Mouse (Mus musculus) hindbrain, embryonic 11.5 days (tissue): Measurements from ENCODE around the gene Atp6ap1. TPM values are rescaled to one million over a fixed set of nuclear protein-coding genes. Genes with fewer than 3 reads are reported as not detected.

Experiments
- ATAC-seq: fragments of 200-750 bp; cut with Nextera tagmentation; 2 replicates; pipeline ENCODE4 v1.8.0; 2017; ENCODE audit warnings: mild to moderate bottlenecking, moderate TSS enrichment, moderate library complexity; ENCODE audit not compliant: low FRiP score
- DNase-seq: peaks from one replicate; pipeline ENCODE4 v3.0.0-alpha.2; 2015; ENCODE audit warnings: low spot score
- H3K27ac ChIP-seq: fragments of 300-500 bp; sonication (generic); 2 replicates; pipeline ENCODE4 v1.5.1; 2014; ENCODE audit warnings: mild to moderate bottlenecking, low read depth, low read length
- H3K27me3 ChIP-seq: fragments of 300-500 bp; sonication (generic); 2 replicates; pipeline ENCODE4 v1.6.1; 2014; ENCODE audit warnings: mild to moderate bottlenecking, low read length, moderate library complexity, mixed read lengths; ENCODE audit not compliant: control insufficient read depth, insufficient read depth
- H3K36me3 ChIP-seq: fragments of 300-500 bp; sonication (generic); 2 replicates; pipeline ENCODE4 v1.6.1; 2014; ENCODE audit warnings: mild to moderate bottlenecking, low read length, moderate library complexity, mixed read lengths; ENCODE audit not compliant: control insufficient read depth, insufficient read depth
- H3K4me1 ChIP-seq: fragments of 300-500 bp; sonication (generic); replicated peaks from 2 replicates; pipeline ENCODE4 v1.6.1; 2014; ENCODE audit warnings: low read length, mixed read lengths; ENCODE audit not compliant: control insufficient read depth, insufficient read depth
- H3K4me2 ChIP-seq: fragments of 300-500 bp; sonication (generic); replicated peaks from 2 replicates; pipeline ENCODE4 v1.6.1; 2014; ENCODE audit warnings: mild to moderate bottlenecking, low read depth, low read length
- H3K4me3 ChIP-seq: fragments of 300-500 bp; sonication (generic); 2 replicates; pipeline ENCODE4 v1.5.1; 2014; ENCODE audit warnings: low read depth, low read length
- H3K9ac ChIP-seq: fragments of 300-500 bp; sonication (generic); 2 replicates; pipeline ENCODE4 v1.6.1; 2014; ENCODE audit warnings: low read depth, low read length
- H3K9me3 ChIP-seq: fragments of 300-500 bp; sonication (generic); 2 replicates; pipeline ENCODE4 v1.6.1; 2016; ENCODE audit warnings: low read length; ENCODE audit not compliant: control insufficient read depth
- WGBS: fragments of 180-500 bp; shearing (Covaris S2); extraction: QIAGEN DNeasy Blood & Tissue Kit; methylation state at CpG from one replicate; pipeline ENCODE4 v1.1.7; 2014; 5-methylcytosine and 5-hydroxymethylcytosine counted together
- polyA plus RNA-seq: library from polyadenylated mRNA; unstranded; fragments of >200 nt; fragmentation: Nextera tagmentation; extraction: Ambion mirVana; gene quantifications from 2 replicates; pipeline ENCODE4 v1.2.1, GENCODE M21; 2014

Gene Atp6ap1
- polyA plus RNA-seq = 91.7 and 121 TPM in 2 replicates

DNA sequence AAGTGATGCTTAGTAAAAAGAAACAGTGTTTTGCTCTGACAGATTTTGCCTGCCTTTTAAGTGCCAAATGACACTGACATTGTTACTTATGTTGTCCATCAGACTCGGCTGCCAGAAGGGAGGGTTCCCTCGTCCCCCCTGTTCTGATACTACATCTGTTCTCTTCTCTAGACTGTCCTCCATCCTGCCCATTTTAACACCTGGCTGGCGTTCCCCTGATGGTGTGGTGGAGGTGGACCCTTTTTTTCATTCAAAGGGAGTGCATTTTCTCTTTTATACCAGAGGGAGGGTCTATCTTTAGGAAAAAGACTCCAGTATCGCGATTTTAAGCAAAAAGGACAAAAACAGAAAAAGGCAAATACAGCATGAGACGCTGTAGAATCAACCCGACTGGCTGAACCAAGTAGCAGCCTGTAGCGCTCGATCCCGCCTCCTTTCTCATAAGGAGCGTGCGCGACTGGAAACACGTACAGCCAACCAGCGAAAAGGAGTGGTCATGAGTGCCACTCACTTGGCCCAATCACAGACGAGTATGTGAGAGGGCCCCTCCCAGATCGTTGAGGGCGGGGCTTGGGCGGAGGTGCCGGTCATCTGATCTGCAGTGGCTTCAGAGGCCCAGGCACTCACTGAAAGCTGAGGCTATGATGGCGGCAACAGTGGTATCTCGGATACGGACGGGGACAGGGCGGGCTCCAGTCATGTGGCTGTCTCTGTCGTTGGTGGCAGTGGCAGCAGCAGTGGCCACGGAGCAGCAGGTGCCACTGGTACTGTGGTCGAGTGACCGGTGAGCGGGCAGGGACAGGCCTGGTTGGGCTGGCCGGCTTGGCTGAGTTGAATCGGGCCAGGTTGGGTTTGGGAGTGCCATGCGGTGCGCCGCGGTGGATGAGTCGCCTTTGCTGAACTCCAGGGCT, at the start of gene Atp6ap1:
TSS of gene Atp6ap1 (plus strand) at position 560 of the 911 bp plus-strand sequence.
- Histone ChIP-seq H3K4me2 (peak within 1 kb of the TSS; percentile 55), H3K9me3 (no peaks in the 10 kb centered on the region), H3K4me3 (peak within 1 kb of the TSS; percentile 61), H3K27me3 (no peaks in the 10 kb centered on the region), H3K27ac (0 out of 2 replicates have a peak within 1 kb of the TSS, but pooled peaks have one; percentile 42), H3K9ac (peak within 1 kb of the TSS; percentile 62), H3K4me1 (no peaks in the 10 kb centered on the region), H3K36me3 (no peaks in the 10 kb centered on the region)
- peak; percentile 99 for ATAC-seq
- peak; percentile 88 for DNase-seq
- WGBS = 12% methylated on average over 34 of the region's 37 CpGs

DNA sequence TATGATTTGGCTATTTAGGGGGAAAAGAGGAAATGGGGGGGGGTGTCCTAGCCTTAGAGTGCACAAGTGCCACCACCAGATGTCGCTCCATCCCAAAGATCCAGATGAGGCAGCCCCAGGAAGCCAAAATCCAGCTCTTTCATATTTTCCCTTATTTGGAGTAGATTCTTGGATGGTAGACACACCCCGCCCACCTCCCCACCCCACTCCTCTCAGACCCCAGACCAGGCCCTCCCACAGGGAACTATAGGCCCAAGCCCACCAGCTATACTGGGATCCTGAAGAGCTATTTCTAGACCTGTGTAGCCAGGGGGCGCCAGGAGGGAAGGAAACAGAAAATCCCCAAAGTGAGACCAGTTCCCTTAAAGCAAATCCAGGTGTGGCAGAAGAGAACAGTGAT, 48.2 kb upstream of the Atp6ap1 start:
- peak; percentile 73 for DNase-seq
- ATAC-seq = no peak

GRCm38 (mm10) chrX:74249615-74250014, 47.3 kb upstream of the Atp6ap1 start, which contains the start of gene Flna:
Flna (minus strand) TSS chrX:74249820.
- H3K9ac ChIP-seq = peak within 1 kb of the TSS; percentile 65
- no peaks in the 10 kb centered on the region for H3K36me3 ChIP-seq
- no peaks in the 10 kb centered on the region for H3K4me1 ChIP-seq
- no peaks in the 10 kb centered on the region for H3K27me3 ChIP-seq
- 9% methylated on average over 28 of the region's 38 CpGs for WGBS
- ATAC-seq (no peak), DNase-seq (peak; percentile 65)
- peak within 1 kb of the TSS; percentile 62 for H3K4me2 ChIP-seq
- peak within 1 kb of the TSS; percentile 36 for H3K4me3 ChIP-seq
- H3K27ac ChIP-seq = no peak within 1 kb of the TSS
- H3K9me3 ChIP-seq = no peaks in the 10 kb centered on the region

More for the DNA sequence above, 48.2 kb upstream of the Atp6ap1 start:
- no peaks in the 10 kb centered on the region for H3K36me3 ChIP-seq
- H3K4me1 ChIP-seq = no peaks in the 10 kb centered on the region
- H3K27me3 ChIP-seq = no peaks in the 10 kb centered on the region
- H3K27ac ChIP-seq = no peak overlapping the region
- 13% methylated on average over 3 of the region's 3 CpGs for WGBS
- no peak overlapping the region for H3K4me2 ChIP-seq
- H3K9ac ChIP-seq = no peak overlapping the region
- H3K4me3 ChIP-seq = no peak overlapping the region
- H3K9me3 ChIP-seq = no peaks in the 10 kb centered on the region

DNA sequence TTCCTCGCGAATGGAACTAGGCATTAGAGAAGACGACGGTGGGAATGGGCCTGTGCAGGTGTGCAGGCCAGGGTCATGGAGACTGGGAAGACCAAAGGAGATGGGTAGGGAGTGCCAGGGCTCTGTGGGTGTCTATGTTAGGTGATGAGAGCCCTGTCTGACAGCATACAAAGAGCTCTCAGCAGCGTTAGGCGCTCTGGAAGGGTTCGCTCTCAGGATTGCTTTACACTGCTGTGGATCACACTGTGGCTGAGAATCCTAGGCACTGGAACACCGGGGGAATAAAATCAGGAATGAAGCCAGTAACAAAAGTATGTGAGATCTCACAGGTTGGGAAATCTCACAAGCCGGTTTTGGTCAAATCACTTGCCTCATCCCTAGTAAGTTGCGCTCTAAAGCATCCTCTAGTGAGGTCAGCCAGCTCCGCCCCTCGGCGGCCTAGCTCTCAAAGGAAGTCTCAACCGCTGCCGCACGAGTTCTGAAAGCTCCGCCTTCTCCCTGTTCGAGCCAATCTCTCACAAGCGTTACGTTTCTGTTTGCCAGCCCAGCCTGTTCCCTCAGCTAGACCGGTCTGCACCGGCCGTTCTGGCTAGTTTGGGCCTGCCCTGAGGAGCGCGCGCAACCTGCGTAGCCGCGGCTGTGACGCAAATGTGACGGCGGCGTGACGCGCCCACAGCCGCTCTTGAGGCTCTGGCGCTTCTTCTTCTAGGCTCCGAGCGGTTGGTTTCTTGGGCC, 42.6 kb upstream of the Atp6ap1 start, which contains the start of gene Emd:
TSS of gene Emd (plus strand) at position 535 of the 735 bp plus-strand sequence.
- peak within 1 kb of the TSS; percentile 60 for H3K4me2 ChIP-seq
- no peaks in the 10 kb centered on the region for H3K9me3 ChIP-seq
- no peaks in the 10 kb centered on the region for H3K36me3 ChIP-seq
- H3K27ac ChIP-seq = peak within 1 kb of the TSS; percentile 82
- H3K4me1 ChIP-seq = no peaks in the 10 kb centered on the region
- no peaks in the 10 kb centered on the region for H3K27me3 ChIP-seq
- peak; percentile 98 for ATAC-seq
- H3K9ac ChIP-seq = peak within 1 kb of the TSS; percentile 64
- H3K4me3 ChIP-seq = peak within 1 kb of the TSS; percentile 55
- 24% methylated on average over 38 of the region's 39 CpGs for WGBS
- DNase-seq = peak; percentile 86

DNA sequence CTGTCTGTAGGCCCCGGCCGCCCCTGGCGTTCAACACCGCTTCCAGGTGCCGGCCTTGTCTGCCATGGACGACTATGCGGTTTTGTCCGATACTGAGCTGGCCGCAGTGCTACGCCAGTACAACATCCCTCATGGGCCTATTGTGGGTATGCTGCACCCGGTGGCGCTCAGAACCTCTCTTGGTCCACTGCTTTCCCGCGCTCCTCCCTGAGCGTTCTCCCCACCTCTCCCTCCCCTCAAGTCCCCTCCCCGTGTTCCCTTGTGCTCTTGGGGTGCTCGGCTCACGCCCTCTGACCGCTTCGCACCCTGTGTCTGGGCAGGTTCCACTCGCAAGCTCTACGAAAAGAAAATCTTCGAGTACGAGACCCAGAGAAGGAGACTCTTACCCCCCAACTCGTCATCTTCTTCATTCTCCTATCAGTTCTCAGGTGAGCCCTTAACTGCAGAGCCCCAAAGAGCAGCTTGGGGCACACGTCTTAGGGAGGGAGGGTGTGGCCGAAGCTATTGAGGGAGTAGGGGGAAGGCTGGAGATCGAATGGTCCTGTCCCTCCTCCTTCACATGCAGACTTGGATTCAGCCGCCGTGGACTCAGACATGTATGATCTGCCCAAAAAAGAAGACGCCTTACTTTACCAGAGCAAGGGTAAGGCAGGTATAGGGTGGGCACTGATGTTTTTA, 41.9 kb upstream of the Atp6ap1 start:
- ATAC-seq = peak; percentile 76
- 18% methylated on average over 31 of the region's 31 CpGs for WGBS
- peak; percentile 12 for DNase-seq

DNA sequence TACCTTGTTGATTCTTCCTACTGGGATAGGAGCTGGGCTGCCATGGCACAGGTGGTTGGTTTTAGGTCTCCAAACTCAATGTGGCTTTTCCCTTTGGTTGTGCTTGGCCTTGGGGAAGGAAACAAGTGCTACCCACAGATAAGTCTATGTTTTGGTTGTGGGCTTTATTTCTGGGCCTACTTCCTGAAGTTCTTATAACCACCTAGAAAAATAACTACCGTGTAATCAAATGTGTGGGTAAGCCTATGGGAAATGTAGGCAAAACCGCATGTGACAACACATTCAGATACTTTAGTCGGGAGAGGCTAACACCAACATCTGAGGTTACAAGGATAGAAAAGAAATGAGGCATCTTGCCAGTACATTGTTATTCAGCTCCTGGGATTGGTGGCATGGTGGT, 39.2 kb upstream of the Atp6ap1 start:
- 94% methylated on average over 3 of the region's 3 CpGs for WGBS
- no peak for DNase-seq

More for the DNA sequence above, 41.9 kb upstream of the Atp6ap1 start:
- Histone ChIP-seq H3K4me1 (no peaks in the 10 kb centered on the region), H3K36me3 (no peaks in the 10 kb centered on the region), H3K4me2 (peak overlapping the region; percentile 60), H3K27me3 (no peaks in the 10 kb centered on the region), H3K27ac (peak overlapping the region; percentile 82), H3K9ac (peak overlapping the region; percentile 64), H3K4me3 (peak overlapping the region; percentile 55), H3K9me3 (no peaks in the 10 kb centered on the region)

DNA sequence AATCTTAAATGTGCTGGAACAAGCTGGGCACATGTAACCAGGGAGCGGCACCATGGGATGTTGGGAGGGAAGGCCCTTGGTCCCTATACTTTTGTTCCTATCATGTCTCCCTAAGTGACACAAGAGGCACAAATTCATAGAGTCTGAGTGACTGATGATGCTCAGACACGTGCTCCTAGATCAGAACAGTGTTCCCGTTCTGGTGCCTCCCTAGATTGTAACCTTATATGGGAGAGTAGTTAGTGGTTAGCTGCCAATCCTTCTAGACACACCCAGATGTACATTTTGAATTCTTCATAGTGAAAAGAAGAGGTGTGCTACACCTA, 27.2 kb upstream of the Atp6ap1 start:
- Histone ChIP-seq H3K4me1 (no peaks in the 10 kb centered on the region), H3K9me3 (no peaks in the 10 kb centered on the region), H3K27ac (peak overlapping the region; percentile 90), H3K4me2 (peak overlapping the region; percentile 19), H3K36me3 (no peaks in the 10 kb centered on the region), H3K4me3 (peak overlapping the region; percentile 54), H3K27me3 (no peaks in the 10 kb centered on the region), H3K9ac (peak overlapping the region; percentile 66)
- 29% methylated on average over 3 of the region's 3 CpGs for WGBS
- no peak for DNase-seq
- ATAC-seq = peak; percentile 33; the same call in 1 of the 2 replicates

More for the DNA sequence above, 39.2 kb upstream of the Atp6ap1 start:
- H3K4me2 ChIP-seq = no peak overlapping the region
- no peaks in the 10 kb centered on the region for H3K27me3 ChIP-seq
- no peaks in the 10 kb centered on the region for H3K9me3 ChIP-seq
- no peak overlapping the region for H3K4me3 ChIP-seq
- no peaks in the 10 kb centered on the region for H3K36me3 ChIP-seq
- ATAC-seq = no peak
- no peaks in the 10 kb centered on the region for H3K4me1 ChIP-seq
- H3K27ac ChIP-seq = no peak overlapping the region
- no peak overlapping the region for H3K9ac ChIP-seq
